Mouse (Mus musculus) spleen, adult 2 months (tissue): ENCODE measurements around the gene Tnn.

Source experiments
- CTCF ChIP-seq: fragments of 200-500 bp; IDR thresholded peaks from 2 replicates; pipeline ENCODE4 v1.5.1; 2011; ENCODE audit warnings: mild to moderate bottlenecking, inconsistent platforms; ENCODE audit not compliant: insufficient read depth, insufficient read length, insufficient replicate concordance; ENCODE audit errors: extremely low read depth
- POLR2A ChIP-seq: fragments of 200-500 bp; IDR thresholded peaks from 2 replicates; pipeline ENCODE4 v1.6.1; 2011; ENCODE audit warnings: low read depth, low read length, inconsistent platforms

DNA sequence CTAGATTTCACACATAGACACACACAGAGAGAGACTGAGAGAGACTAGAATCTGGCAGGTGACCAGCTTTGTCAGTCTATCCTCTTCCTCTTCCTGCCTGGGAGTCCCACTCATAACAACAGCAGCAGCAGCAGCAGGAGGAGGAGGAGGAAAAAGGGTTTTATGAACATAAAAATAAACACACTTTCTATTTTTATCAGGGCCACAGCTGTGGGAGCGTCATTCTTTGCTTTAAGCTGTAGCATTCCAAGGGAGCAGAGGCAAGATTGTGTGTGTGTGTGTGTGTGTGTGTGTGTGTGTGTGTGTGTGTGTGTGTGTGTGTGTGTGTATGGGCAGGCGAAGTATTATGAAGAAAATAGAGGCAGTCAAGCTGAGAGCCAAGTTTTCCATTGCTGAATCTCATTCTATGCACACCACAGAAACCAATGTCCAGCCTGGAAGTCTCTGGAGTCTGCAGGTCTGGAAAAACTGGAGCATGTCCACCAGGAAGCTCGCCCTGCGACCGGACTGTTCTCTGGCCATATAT is 116.3 kb downstream of the Tnn start:
- TF ChIP-seq CTCF (no peak), POLR2A (no peak)
